In the genomic region with DNA sequence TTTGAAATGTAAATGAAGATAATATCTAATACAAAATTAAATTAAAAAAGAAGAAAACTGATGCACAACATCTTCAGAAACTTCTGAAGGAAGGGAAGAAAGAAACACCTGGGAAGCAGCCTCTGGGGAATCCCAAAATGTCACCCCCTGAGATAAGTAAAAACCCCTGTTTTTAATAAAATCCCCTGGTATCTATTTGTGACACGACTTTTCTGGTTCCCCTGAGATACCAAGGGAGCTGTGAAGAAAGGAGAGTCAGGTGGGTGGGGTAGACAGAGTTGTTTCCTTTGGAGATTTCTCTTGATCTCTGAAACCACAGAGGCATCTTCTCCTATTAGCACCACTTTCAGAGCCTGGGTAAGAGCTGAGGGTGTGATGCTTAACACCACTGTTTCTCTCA, we compare ENCODE assay signal across 39 mouse cellular contexts. TPM values are rescaled to one million over a fixed set of nuclear protein-coding genes. Genes with fewer than 3 reads are reported as not detected.
"Had no signal": no experiment of that assay in that cellular context is flagged by ENCODE, and none has a peak within 500 bp of the region (broad histone marks: within the 10 kb centered on the region; RNA-seq: fewer than 3 reads in every experiment).

TSS of gene Olfr16 (plus strand) at position 250 of the 400 bp plus-strand sequence.

- DNase-seq: cerebellum, adult 9-10 months; cerebellum, adult 9-11 months; cerebellum, postnatal 10 days; cerebellum, postnatal 14 days; cerebellum, postnatal 25 days; cerebellum, postnatal 36 days; embryo, embryonic 11 days; forebrain, postnatal 0 days; gastrocnemius, adult 2 months; gastrocnemius, postnatal 10 days; gastrocnemius, postnatal 14 days; gastrocnemius, postnatal 25 days; gastrocnemius, postnatal 36 days; heart, adult 11 months; heart, adult 18-20 months; heart, adult 2 months had no signal

- H3K9me3 ChIP-seq: embryonic facial prominence, embryonic 10.5 days; embryonic facial prominence, embryonic 12.5 days; embryonic facial prominence, embryonic 13.5 days; embryonic facial prominence, embryonic 15.5 days; forebrain, embryonic 10.5 days; forebrain, embryonic 12.5 days; forebrain, embryonic 13.5 days; forebrain, embryonic 15.5 days had no signal

- H3K27ac ChIP-seq: embryonic facial prominence, embryonic 10.5 days; embryonic facial prominence, embryonic 12.5 days; embryonic facial prominence, embryonic 13.5 days; embryonic facial prominence, embryonic 15.5 days; forebrain, embryonic 10.5 days; forebrain, embryonic 12.5 days; forebrain, embryonic 13.5 days; forebrain, embryonic 15.5 days; gastrocnemius, adult 2 months; heart, adult 2 months had no signal

- H3K4me2 ChIP-seq: embryonic facial prominence, embryonic 12.5 days; embryonic facial prominence, embryonic 13.5 days; embryonic facial prominence, embryonic 15.5 days; forebrain, embryonic 12.5 days; forebrain, embryonic 13.5 days; forebrain, embryonic 15.5 days had no signal

- H3K4me1 ChIP-seq: embryonic facial prominence, embryonic 10.5 days; embryonic facial prominence, embryonic 12.5 days; embryonic facial prominence, embryonic 13.5 days; embryonic facial prominence, embryonic 15.5 days; forebrain, embryonic 10.5 days; forebrain, embryonic 12.5 days; forebrain, embryonic 13.5 days; forebrain, embryonic 15.5 days had no signal

- H3K36me3 ChIP-seq: embryonic facial prominence, embryonic 10.5 days; embryonic facial prominence, embryonic 12.5 days; embryonic facial prominence, embryonic 13.5 days; embryonic facial prominence, embryonic 15.5 days; forebrain, embryonic 10.5 days; forebrain, embryonic 12.5 days; forebrain, embryonic 15.5 days had no signal

- H3K4me3 ChIP-seq: embryonic facial prominence, embryonic 10.5 days; embryonic facial prominence, embryonic 12.5 days; embryonic facial prominence, embryonic 13.5 days; embryonic facial prominence, embryonic 15.5 days; erythroblast, embryonic 14.5 days; forebrain, embryonic 10.5 days; forebrain, embryonic 12.5 days; forebrain, embryonic 13.5 days; forebrain, embryonic 15.5 days; gastrocnemius, adult 2 months; heart, adult 2 months had no signal

- H3K9ac ChIP-seq: embryonic facial prominence, embryonic 12.5 days; embryonic facial prominence, embryonic 13.5 days; embryonic facial prominence, embryonic 15.5 days; forebrain, embryonic 12.5 days; forebrain, embryonic 13.5 days; forebrain, embryonic 15.5 days; forebrain, postnatal 0 days had no signal

- H3K27me3 ChIP-seq: embryonic facial prominence, embryonic 12.5 days; embryonic facial prominence, embryonic 13.5 days; embryonic facial prominence, embryonic 15.5 days; forebrain, embryonic 12.5 days; forebrain, embryonic 13.5 days; forebrain, embryonic 15.5 days had no signal

- ATAC-seq: forebrain, embryonic 13.5 days; forebrain, embryonic 14.5 days; forebrain, embryonic 15.5 days; forebrain, embryonic 16.5 days; forebrain, postnatal 0 days had no signal

RNA-seq across cellular contexts. Expression of gene Olfr16, which starts in this region (rescaled TPM):
- total RNA-seq: common myeloid progenitor, adult 5-6 weeks; forebrain, postnatal 0 days; gastrocnemius, adult 18-20 months; gastrocnemius, adult 2 months; gastrocnemius, adult 8-10 months; gastrocnemius, postnatal 10 days; gastrocnemius, postnatal 14 days; gastrocnemius, postnatal 25 days; gastrocnemius, postnatal 36 days; gastrocnemius, postnatal 4 days; granulocyte monocyte progenitor cell, adult 5-6 weeks; heart, adult 18-20 months; heart, adult 2 months; heart, adult 8-10 months had no signal
- polyA plus RNA-seq: cortical plate, adult 2 months; embryonic facial prominence, embryonic 10.5 days; embryonic facial prominence, embryonic 11.5 days; embryonic facial prominence, embryonic 12.5 days; embryonic facial prominence, embryonic 13.5 days; embryonic facial prominence, embryonic 14.5 days; erythroblast, embryonic 14.5 days; forebrain, embryonic 10.5 days; forebrain, embryonic 11.5 days; forebrain, embryonic 12.5 days; forebrain, embryonic 13.5 days; forebrain, embryonic 14.5 days; forebrain, embryonic 15.5 days; forebrain, embryonic 16.5 days; forebrain, postnatal 0 days; frontal cortex, adult 2 months; gonadal fat pad, adult 2 months; heart, adult 2 months had no signal
